Mouse (Mus musculus): ENCODE results near the gene Elovl7. TPM values are rescaled to one million over a fixed set of nuclear protein-coding genes. Genes with fewer than 3 reads are reported as not detected.

The Elovl7 gene
- polyA plus RNA-seq, 1 experiment from 2014 or later: 1.6 TPM

GRCm38 (mm10) chr13:108289436-108289835, 75.2 kb downstream of the Elovl7 start:
- H3K36me3 ChIP-seq (replicated peaks): no peaks in the 10 kb centered on the region
- H3K27me3 ChIP-seq (replicated peaks): no peaks in the 10 kb centered on the region
- ATAC-seq (replicated peaks): no peak
- no peak overlapping the region for H3K27ac ChIP-seq
- H3K9me3 ChIP-seq: no peaks in the 10 kb centered on the region
- H3K4me2 ChIP-seq: no peak overlapping the region
- H3K9ac ChIP-seq: no peak overlapping the region
- H3K4me3 ChIP-seq: no peak overlapping the region
- WGBS: 83% methylated on average over 3 of the region's 3 CpGs
- H3K4me1 ChIP-seq: no peaks in the 10 kb centered on the region

- Histone ChIP-seq H3K9ac (no peak overlapping the region), H3K27ac (no peak overlapping the region), H3K9me3 (no peaks in the 10 kb centered on the region), H3K27me3 (replicated peaks) (no peaks in the 10 kb centered on the region), H3K4me2 (no peak overlapping the region), H3K4me1 (no peaks in the 10 kb centered on the region), H3K4me3 (no peak overlapping the region), H3K36me3 (replicated peaks) (no peaks in the 10 kb centered on the region)
- WGBS: 92% methylated on average over 4 of the region's 4 CpGs
- no peak for ATAC-seq (replicated peaks)
Observed at GRCm38 (mm10) chr13:108290314-108290713, 76.1 kb downstream of the Elovl7 start.

- Histone ChIP-seq H3K9me3 (no peaks in the 10 kb centered on the region), H3K4me3 (peak overlapping the region; percentile 6; the same call in 1 of the 2 replicates), H3K27me3 (replicated peaks) (no peaks in the 10 kb centered on the region), H3K36me3 (replicated peaks) (no peaks in the 10 kb centered on the region), H3K4me2 (peak overlapping the region; percentile 41), H3K27ac (no peak overlapping the region; the same call in 1 of the 2 replicates), H3K9ac (no peak overlapping the region), H3K4me1 (peaks cover 7% of the 10 kb centered on the region; the same call in 1 of the 2 replicates)
- 31% methylated on average over 12 of the region's 12 CpGs for WGBS
- peak; percentile 51 for ATAC-seq (replicated peaks)
Observed at GRCm38 (mm10) chr13:108297350-108298093, 83.3 kb downstream of the Elovl7 start.

GRCm38 (mm10) chr13:108298241-108298640, 84.0 kb downstream of the Elovl7 start:
- 77% methylated on average over 5 of the region's 5 CpGs for WGBS

GRCm38 (mm10) chr13:108300346-108300950, 86.2 kb downstream of the Elovl7 start:
- Histone ChIP-seq H3K27me3 (replicated peaks) (no peaks in the 10 kb centered on the region), H3K4me2 (no peak overlapping the region), H3K9me3 (no peaks in the 10 kb centered on the region), H3K4me3 (no peak overlapping the region), H3K36me3 (replicated peaks) (no peaks in the 10 kb centered on the region), H3K27ac (no peak overlapping the region), H3K9ac (no peak overlapping the region), H3K4me1 (peaks cover 7% of the 10 kb centered on the region; the same call in 1 of the 2 replicates)
- 31% methylated on average over 5 of the region's 5 CpGs for WGBS
- 0 out of 2 replicates have a peak, but pooled peaks have one; percentile 41 for ATAC-seq (replicated peaks)

More at GRCm38 (mm10) chr13:108298241-108298640, 84.0 kb downstream of the Elovl7 start:
- no peak for ATAC-seq (replicated peaks)
- Histone ChIP-seq H3K4me3 (no peak overlapping the region), H3K27me3 (replicated peaks) (no peaks in the 10 kb centered on the region), H3K4me1 (peaks cover 7% of the 10 kb centered on the region; the same call in 1 of the 2 replicates), H3K4me2 (no peak overlapping the region), H3K9ac (no peak overlapping the region), H3K36me3 (replicated peaks) (no peaks in the 10 kb centered on the region), H3K9me3 (no peaks in the 10 kb centered on the region), H3K27ac (no peak overlapping the region)

- no peak overlapping the region for H3K4me2 ChIP-seq
- H3K9me3 ChIP-seq: no peaks in the 10 kb centered on the region
- no peak overlapping the region for H3K9ac ChIP-seq
- no peaks in the 10 kb centered on the region for H3K36me3 ChIP-seq (replicated peaks)
- ATAC-seq (replicated peaks): peak; percentile 46
- 33% methylated on average over 7 of the region's 7 CpGs for WGBS
- no peaks in the 10 kb centered on the region for H3K27me3 ChIP-seq (replicated peaks)
- H3K4me1 ChIP-seq: peaks cover 7% of the 10 kb centered on the region; the same call in 1 of the 2 replicates
- no peak overlapping the region for H3K27ac ChIP-seq
- no peak overlapping the region for H3K4me3 ChIP-seq
Observed at GRCm38 (mm10) chr13:108301411-108301810, 87.2 kb downstream of the Elovl7 start.

- H3K4me3 ChIP-seq: no peak overlapping the region
- no peak overlapping the region for H3K9ac ChIP-seq
- H3K4me2 ChIP-seq: no peak overlapping the region
- H3K9me3 ChIP-seq: no peaks in the 10 kb centered on the region
- WGBS: 77% methylated on average over 7 of the region's 7 CpGs
- no peak overlapping the region for H3K27ac ChIP-seq
- H3K36me3 ChIP-seq (replicated peaks): no peaks in the 10 kb centered on the region
- no peaks in the 10 kb centered on the region for H3K4me1 ChIP-seq
- no peaks in the 10 kb centered on the region for H3K27me3 ChIP-seq (replicated peaks)
- no peak for ATAC-seq (replicated peaks)
Observed at GRCm38 (mm10) chr13:108302957-108303675, 88.9 kb downstream of the Elovl7 start.

GRCm38 (mm10) chr13:108303841-108304240, 89.6 kb downstream of the Elovl7 start:
- Histone ChIP-seq H3K27me3 (replicated peaks) (no peaks in the 10 kb centered on the region), H3K4me1 (no peaks in the 10 kb centered on the region), H3K4me2 (no peak overlapping the region), H3K9ac (no peak overlapping the region), H3K36me3 (replicated peaks) (no peaks in the 10 kb centered on the region), H3K4me3 (no peak overlapping the region), H3K27ac (no peak overlapping the region), H3K9me3 (no peaks in the 10 kb centered on the region)
- WGBS: 77% methylated on average over 1 of the region's 1 CpGs
- ATAC-seq (replicated peaks): no peak

- Histone ChIP-seq H3K4me1 (no peaks in the 10 kb centered on the region), H3K4me2 (no peak overlapping the region), H3K4me3 (no peak overlapping the region), H3K27ac (no peak overlapping the region), H3K9ac (no peak overlapping the region), H3K9me3 (no peaks in the 10 kb centered on the region), H3K36me3 (replicated peaks) (no peaks in the 10 kb centered on the region), H3K27me3 (replicated peaks) (no peaks in the 10 kb centered on the region)
- no peak for ATAC-seq (replicated peaks)
- WGBS: 70% methylated on average over 2 of the region's 2 CpGs
Observed at GRCm38 (mm10) chr13:108304680-108305079, 90.5 kb downstream of the Elovl7 start.

- ATAC-seq (replicated peaks): peak; percentile 99
- Histone ChIP-seq H3K36me3 (replicated peaks) (no peaks in the 10 kb centered on the region), H3K4me3 (peak within 1 kb of the TSS; percentile 71), H3K4me2 (peak within 1 kb of the TSS; percentile 89), H3K4me1 (peaks cover 13% of the 10 kb centered on the region), H3K27ac (peak within 1 kb of the TSS; percentile 72), H3K9me3 (no peaks in the 10 kb centered on the region), H3K9ac (peak within 1 kb of the TSS; percentile 70), H3K27me3 (replicated peaks) (no peaks in the 10 kb centered on the region)
- under 1% methylated on average over 48 of the region's 48 CpGs for WGBS
Observed at GRCm38 (mm10) chr13:108315702-108316486, 101.7 kb downstream of the Elovl7 start, which contains the start of gene Depdc1b. Depdc1b (plus strand) TSS chr13:108316332.

GRCm38 (mm10) chr13:108316487-108316903, 102.3 kb downstream of the Elovl7 start:
- Histone ChIP-seq H3K36me3 (replicated peaks) (no peaks in the 10 kb centered on the region), H3K9me3 (no peaks in the 10 kb centered on the region), H3K9ac (peak overlapping the region; percentile 70), H3K4me1 (peaks cover 13% of the 10 kb centered on the region), H3K27me3 (replicated peaks) (no peaks in the 10 kb centered on the region), H3K4me3 (peak overlapping the region; percentile 71), H3K4me2 (peak overlapping the region; percentile 89), H3K27ac (no peak overlapping the region)
- ATAC-seq (replicated peaks): peak; percentile 38
- under 1% methylated on average over 32 of the region's 32 CpGs for WGBS

Measured in midbrain, embryonic 15.5 days (tissue).